Mouse (Mus musculus) stomach, postnatal 0 days (tissue): ENCODE results near the gene Sult3a1.

Experiments used
- CTCF ChIP-seq: IDR thresholded peaks from 2 replicates; pipeline ENCODE4 v1.5.1; 2016; ENCODE audit warnings: antibody characterized with exemption, low read depth, mild to moderate bottlenecking, moderate library complexity
- EP300 ChIP-seq: optimal IDR thresholded peaks from 2 replicates; pipeline ENCODE3; 2016; ENCODE audit warnings: antibody characterized with exemption

DNA sequence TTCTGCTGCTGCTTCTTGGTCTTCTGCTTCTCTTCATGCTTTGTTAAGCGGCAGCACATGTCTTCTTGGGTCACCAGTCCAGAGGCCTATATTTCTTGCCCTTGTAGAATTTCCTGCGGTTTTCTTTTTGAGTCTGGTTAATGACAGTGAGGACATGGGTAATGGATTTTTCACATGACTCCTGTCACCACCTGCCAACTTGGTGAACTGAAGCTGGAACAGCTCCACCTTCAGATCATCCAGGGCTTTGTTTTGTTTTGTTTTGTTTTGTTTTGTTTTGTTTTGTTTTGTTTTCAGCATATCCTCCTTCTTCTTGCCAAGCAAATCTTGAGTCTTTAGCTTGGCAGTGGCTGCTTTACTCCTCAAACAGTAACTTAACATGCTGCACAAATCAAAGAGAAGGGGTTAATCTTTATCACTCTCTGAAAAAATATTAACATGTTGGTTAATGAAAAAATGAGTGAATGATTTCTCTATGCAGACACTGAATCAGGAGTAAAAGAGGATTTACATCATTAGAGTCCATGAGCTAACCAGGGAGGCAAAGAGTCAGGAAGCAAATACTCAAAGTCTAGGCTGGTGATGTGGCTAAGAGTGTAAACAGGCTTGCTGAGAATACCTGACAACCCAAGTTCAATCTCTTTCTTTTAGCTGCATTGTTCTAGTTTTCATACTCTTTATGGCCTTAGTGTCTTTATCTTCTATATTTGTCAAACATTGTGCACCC lies 15.3 kb downstream of the Sult3a1 start:
- TF ChIP-seq CTCF (no peak), EP300 (no peak)
